Mouse (Mus musculus): ENCODE results near the gene Atxn1.

DNA sequence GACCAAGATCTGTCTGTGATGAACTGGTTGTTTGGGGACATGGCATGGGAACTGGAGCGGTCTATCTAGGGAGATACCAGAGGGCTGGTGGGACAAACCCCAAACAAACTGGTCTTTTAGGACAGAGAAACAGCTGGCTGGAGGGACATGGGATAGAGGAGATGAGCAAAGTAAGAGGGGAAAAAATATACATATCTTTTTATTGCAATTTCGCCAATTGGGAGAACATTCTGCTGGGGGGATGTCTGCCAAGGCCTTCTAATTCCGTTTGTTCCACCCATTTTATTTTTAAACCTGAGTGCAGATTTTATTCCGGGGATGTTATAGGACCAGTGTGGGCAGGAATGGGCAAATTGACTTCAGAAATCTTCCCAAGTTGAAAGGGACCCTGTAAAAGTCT lies 305.0 kb downstream of the Atxn1 start:
- no peak for TF ChIP-seq POLR2AphosphoS2 (IDR thresholded peaks at IDR 0.05; ENCODE audit: low read length)
- no peak for TF ChIP-seq TCF12 (IDR thresholded peaks at IDR 0.05; ENCODE audit: low read depth, low read length)
- TF ChIP-seq RCOR1 (IDR thresholded peaks at IDR 0.05; ENCODE audit: low read depth, low read length) = no peak
- no peak for TF ChIP-seq GABPA (IDR thresholded peaks at IDR 0.05; ENCODE audit: low read depth, low read length)
- TF ChIP-seq ZNF384 (IDR thresholded peaks at IDR 0.05; ENCODE audit: low read depth, low read length) = no peak
- TF ChIP-seq CTCF (IDR thresholded peaks at IDR 0.05 in 2 of 3, conservative IDR thresholded peaks at IDR 0.05 in 1 of 3; ENCODE audit: control insufficient read depth in 1 of 3, insufficient read depth in 1 of 3, low read depth in 2 of 3, low read length in 3 of 3, poor library complexity in 1 of 3, severe bottlenecking in 1 of 3) = no peak
- TF ChIP-seq MAFK (IDR thresholded peaks at IDR 0.05; ENCODE audit: borderline replicate concordance, low read depth, low read length) = no peak
- TF ChIP-seq POLR2A (IDR thresholded peaks at IDR 0.05; ENCODE audit: control insufficient read depth in 1 of 2, insufficient read depth in 1 of 2, low read depth in 1 of 2, low read length in 2 of 2, poor library complexity in 1 of 2) = no peak
- TF ChIP-seq GATA1 (IDR thresholded peaks at IDR 0.05; ENCODE audit: low read depth, low read length) = no peak
- no peak for TF ChIP-seq E2F4 (IDR thresholded peaks at IDR 0.05; ENCODE audit: borderline replicate concordance, low read depth, low read length)
- TF ChIP-seq MYC (IDR thresholded peaks at IDR 0.05; ENCODE audit: low read depth, low read length) = no peak
- TF ChIP-seq MXI1 (IDR thresholded peaks at IDR 0.05; ENCODE audit: low read depth, low read length) = no peak
